Mouse (Mus musculus) CH12.LX (cell line): ENCODE data around the gene Hoxa10. TPM values are rescaled to one million over a fixed set of nuclear protein-coding genes. Genes with fewer than 3 reads are reported as not detected.

Source experiments
- DNase-seq: peaks from one replicate; pipeline ENCODE4 v3.0.0-alpha.2; 2013; ENCODE audit errors: extremely low read depth
- H3K27ac ChIP-seq: 2 replicates; pipeline ENCODE4 v1.5.1; 2012; ENCODE audit warnings: low read depth, mild to moderate bottlenecking, control low read depth, moderate library complexity; ENCODE audit not compliant: insufficient read depth
- H3K27me3 ChIP-seq: replicated peaks from 2 replicates; pipeline ENCODE3; 2012; ENCODE audit warnings: inconsistent platforms
- H3K36me3 ChIP-seq, 2 experiments: replicated peaks in 1 of 2; 2 replicates each; pipeline versions ENCODE3 to v1.6.1; 2012; ENCODE audit warnings: inconsistent platforms in 1 of 2, low read length in 1 of 2, mild to moderate bottlenecking in 1 of 2, mixed read lengths in 1 of 2, moderate library complexity in 1 of 2; ENCODE audit not compliant: control insufficient read depth in 1 of 2, insufficient read depth in 1 of 2
- H3K4me1 ChIP-seq, 2 experiments: 2 replicates each; pipeline ENCODE4 v1.6.1; 2012; ENCODE audit warnings: inconsistent platforms in 1 of 2, moderate library complexity in 1 of 2; ENCODE audit not compliant: insufficient read depth in 2 of 2, control insufficient read depth in 1 of 2
- H3K4me2 ChIP-seq: 2 replicates; pipeline ENCODE4 v1.6.1; 2012; ENCODE audit warnings: low read depth, mild to moderate bottlenecking, control low read depth; ENCODE audit not compliant: poor library complexity, insufficient read depth, severe bottlenecking
- H3K4me3 ChIP-seq, 3 experiments: fragments of 150-350 bp in 1 of 3; sonication (generic) in 1 of 3; replicated peaks in 1 of 3; 2 replicates each; pipeline versions ENCODE3 to v1.5.1; 2011 to 2012; ENCODE audit warnings: low read depth in 2 of 3, low read length in 2 of 3, mild to moderate bottlenecking in 2 of 3, moderate library complexity in 2 of 3, control low read depth in 1 of 3, improper control_type of control experiment in 1 of 3, inconsistent platforms in 1 of 3, mixed read lengths in 1 of 3; ENCODE audit not compliant: poor library complexity in 1 of 3
- H3K79me2 ChIP-seq: replicated peaks from 2 replicates; pipeline ENCODE4 v1.6.1; 2012; ENCODE audit warnings: mild to moderate bottlenecking, moderate library complexity; ENCODE audit not compliant: control insufficient read depth, poor library complexity, insufficient read depth, severe bottlenecking; ENCODE audit errors: extremely low read depth
- H3K9ac ChIP-seq: 2 replicates; pipeline ENCODE4 v1.6.1; 2012; ENCODE audit warnings: low read depth, mild to moderate bottlenecking, control low read depth, moderate library complexity; ENCODE audit not compliant: insufficient read depth
- H3K9me3 ChIP-seq: replicated peaks from 2 replicates; pipeline ENCODE3; 2012; ENCODE audit warnings: low read length, inconsistent platforms, mixed read lengths
- CHD1 ChIP-seq: IDR thresholded peaks from 2 replicates; pipeline ENCODE4 v1.6.1; 2012; ENCODE audit warnings: low read depth, low read length, improper control_type of control experiment, inconsistent platforms
- CHD2 ChIP-seq: IDR thresholded peaks from 2 replicates; pipeline ENCODE4 v1.6.1; 2011; ENCODE audit warnings: low read length, improper control_type of control experiment
- E2F4 ChIP-seq: IDR thresholded peaks from 2 replicates; pipeline ENCODE4 v1.6.1; 2011; ENCODE audit warnings: low read depth, low read length, improper control_type of control experiment; ENCODE audit not compliant: insufficient replicate concordance
- ELF1 ChIP-seq: IDR thresholded peaks from 2 replicates; pipeline ENCODE4 v1.6.1; 2014; ENCODE audit warnings: low read depth, mild to moderate bottlenecking, inconsistent platforms, low read length, improper control_type of control experiment
- EP300 ChIP-seq: IDR thresholded peaks from 2 replicates; pipeline ENCODE4 v1.6.1; 2011; ENCODE audit warnings: low read length, improper control_type of control experiment
- ETS1 ChIP-seq: conservative IDR thresholded peaks from 2 replicates; pipeline ENCODE4 v1.6.1; 2012; ENCODE audit warnings: low read depth, mild to moderate bottlenecking, inconsistent platforms, low read length, improper control_type of control experiment, moderate library complexity
- GABPA ChIP-seq: IDR thresholded peaks from 2 replicates; pipeline ENCODE4 v1.6.1; 2012; ENCODE audit warnings: low read depth, low read length, improper control_type of control experiment, inconsistent platforms; ENCODE audit not compliant: insufficient replicate concordance
- IRF4 ChIP-seq: IDR thresholded peaks from 2 replicates; pipeline ENCODE4 v1.6.1; 2014; ENCODE audit warnings: low read depth, mild to moderate bottlenecking, inconsistent platforms, low read length, improper control_type of control experiment
- JUN ChIP-seq: IDR thresholded peaks from 2 replicates; pipeline ENCODE4 v1.6.1; 2011; ENCODE audit warnings: low read depth, mild to moderate bottlenecking, low read length, improper control_type of control experiment, moderate library complexity; ENCODE audit not compliant: insufficient read depth
- JUND ChIP-seq: conservative IDR thresholded peaks from 2 replicates; pipeline ENCODE4 v1.6.1; 2011; ENCODE audit warnings: low read depth, low read length, improper control_type of control experiment
- KAT2A ChIP-seq: IDR thresholded peaks from 2 replicates; pipeline ENCODE4 v1.6.1; 2012; ENCODE audit warnings: low read length, improper control_type of control experiment, inconsistent platforms; ENCODE audit not compliant: insufficient replicate concordance
- MAX ChIP-seq: IDR thresholded peaks from 2 replicates; pipeline ENCODE4 v1.6.1; 2011; ENCODE audit warnings: low read length, improper control_type of control experiment
- MEF2A ChIP-seq: IDR thresholded peaks from 2 replicates; pipeline ENCODE4 v1.6.1; 2014; ENCODE audit warnings: low read depth, mild to moderate bottlenecking, inconsistent platforms, low read length, improper control_type of control experiment, borderline replicate concordance
- MXI1 ChIP-seq: IDR thresholded peaks from 2 replicates; pipeline ENCODE4 v1.6.1; 2011; ENCODE audit warnings: mild to moderate bottlenecking, low read depth, low read length, improper control_type of control experiment
- MYC ChIP-seq: IDR thresholded peaks from 2 replicates; pipeline ENCODE4 v1.6.1; 2011; ENCODE audit warnings: low read depth, mild to moderate bottlenecking, improper control_type of control experiment, low read length
- NELFE ChIP-seq: IDR thresholded peaks from 2 replicates; pipeline ENCODE4 v1.6.1; 2011; ENCODE audit warnings: low read depth, low read length, improper control_type of control experiment
- NRF1 ChIP-seq: IDR thresholded peaks from 2 replicates; pipeline ENCODE4 v1.6.1; 2014; ENCODE audit warnings: low read depth, mild to moderate bottlenecking, inconsistent platforms, low read length, improper control_type of control experiment, moderate library complexity
- POLR2A ChIP-seq: IDR thresholded peaks from 2 replicates; pipeline ENCODE4 v1.6.1; 2011; ENCODE audit warnings: low read depth, mild to moderate bottlenecking, improper control_type of control experiment, low read length
- POLR2AphosphoS2 ChIP-seq: IDR thresholded peaks from 2 replicates; pipeline ENCODE4 v1.6.1; 2011; ENCODE audit warnings: low read depth, low read length, improper control_type of control experiment
- RAD21 ChIP-seq: IDR thresholded peaks from 2 replicates; pipeline ENCODE4 v1.6.1; 2011; ENCODE audit warnings: low read depth, mild to moderate bottlenecking, low read length, improper control_type of control experiment, moderate library complexity
- RCOR1 ChIP-seq: conservative IDR thresholded peaks from 2 replicates; pipeline ENCODE4 v1.6.1; 2012; ENCODE audit warnings: low read depth, mild to moderate bottlenecking, inconsistent platforms, low read length, improper control_type of control experiment
- TCF12 ChIP-seq: IDR thresholded peaks from 2 replicates; pipeline ENCODE4 v1.6.1; 2014; ENCODE audit warnings: low read depth, mild to moderate bottlenecking, inconsistent platforms, low read length, improper control_type of control experiment
- USF2 ChIP-seq: conservative IDR thresholded peaks from 2 replicates; pipeline ENCODE4 v1.6.1; 2011; ENCODE audit warnings: low read depth, low read length, improper control_type of control experiment
- ZC3H11A ChIP-seq: IDR thresholded peaks from 2 replicates; pipeline ENCODE4 v1.6.1; 2012; ENCODE audit warnings: low read depth, mild to moderate bottlenecking, inconsistent platforms, low read length, improper control_type of control experiment
- ZKSCAN1 ChIP-seq: IDR thresholded peaks from 2 replicates; pipeline ENCODE4 v1.6.1; 2012; ENCODE audit warnings: low read depth, inconsistent platforms, low read length, improper control_type of control experiment, borderline replicate concordance
- ZMIZ1 ChIP-seq: IDR thresholded peaks from 2 replicates; pipeline ENCODE4 v1.6.1; 2012; ENCODE audit warnings: low read depth, mild to moderate bottlenecking, inconsistent platforms, low read length, improper control_type of control experiment
- ZNF384 ChIP-seq: IDR thresholded peaks from 2 replicates; pipeline ENCODE4 v1.6.1; 2012; ENCODE audit warnings: low read depth, low read length, improper control_type of control experiment, inconsistent platforms
- dilution Hi-C: fragments of 300-500 bp; cut with MboI; formaldehyde crosslinking; loops from 2 replicates; pipeline ENCODE4 v1.14.3; 2020; ENCODE audit warnings: low sequenced_read_pairs; ENCODE audit not compliant: extremely low pct_unique_long_range_greater_than_20kb, extremely low pct_ligation_motif_present
- in situ Hi-C: fragments of 300-500 bp; cut with MboI; formaldehyde crosslinking; loops from 3 replicates; pipeline ENCODE4 v1.14.3; 2019; ENCODE audit warnings: low sequenced_read_pairs, low pct_ligation_motif_present, low pct_unique_long_range_greater_than_20kb, mixed read lengths
- polyA plus RNA-seq: library from polyadenylated mRNA; unstranded; fragments of >175 nt; gene quantifications from 2 replicates; pipeline ENCODE4 v1.2.1, GENCODE M21; 2012; ENCODE audit warnings: low read depth; ENCODE audit not compliant: insufficient read length
- total RNA-seq, 2 experiments: library from RNA; depleted of rRNA; stranded (reverse); fragments of 300-350 nt in 1 of 2; fragments of >200 nt in 1 of 2; gene quantifications; 2 replicates each; pipeline ENCODE4 v1.2.3; 2012 to 2014

Gene Hoxa10
- total and polyA plus RNA-seq, 3 experiments: 5.2 to 14.5 (median 14.3) TPM

DNA sequence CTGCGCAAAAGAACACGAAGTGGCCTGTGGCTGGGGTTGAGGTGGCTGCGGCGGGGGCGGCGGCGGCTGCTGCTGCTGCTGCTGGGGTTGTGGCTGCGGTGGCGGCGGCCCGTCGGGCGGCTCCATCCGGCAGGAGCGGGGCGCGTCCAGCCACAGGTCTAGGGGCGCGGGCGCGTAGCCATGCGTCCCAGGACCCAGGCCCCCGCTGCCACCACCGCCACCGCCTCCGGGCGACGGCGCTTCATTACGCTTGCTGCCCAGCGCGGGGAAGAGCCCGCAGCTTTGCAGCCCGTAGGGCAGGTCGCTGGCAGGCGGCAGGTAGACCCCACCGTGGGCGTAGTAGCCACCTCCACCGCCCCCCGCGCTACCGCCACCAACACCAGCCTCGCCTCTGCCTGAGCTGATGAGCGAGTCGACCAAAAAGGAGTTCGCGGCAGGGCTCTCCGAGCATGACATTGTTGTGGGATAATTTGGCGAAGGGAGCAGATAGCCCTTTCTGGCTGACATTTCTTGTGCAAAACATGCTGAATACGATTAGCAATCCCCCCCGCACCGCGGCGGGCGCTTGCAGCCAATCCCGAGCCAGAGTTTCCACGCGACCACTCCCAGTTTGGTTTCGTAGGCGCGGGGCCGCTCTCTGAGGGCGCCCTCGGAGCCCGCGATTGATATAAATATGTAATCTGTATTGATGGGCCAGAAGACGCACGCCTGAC, 6.1 kb downstream of the Hoxa10 start:
- Histone ChIP-seq H3K36me3 (peaks cover 11 to 67% of the 10 kb centered on the region in 2 experiments), H3K4me3 (no peak overlapping the region), H3K27me3 (no peaks in the 10 kb centered on the region), H3K4me1 (peaks cover 0 to 3% of the 10 kb centered on the region in 2 experiments; a peak in 2 of 4 replicates), H3K9ac (no peak overlapping the region)
- in situ Hi-C loops: no loop called here
- TF ChIP-seq EP300 (no peak), KAT2A (no peak), MXI1 (no peak), ZC3H11A (no peak), GABPA (no peak), ZMIZ1 (no peak), ETS1 (no peak), MAX (no peak), IRF4 (no peak), MYC (no peak), E2F4 (no peak), TCF12 (no peak)
- TF ChIP-seq, all 38 proteins: peak for 0
- H3K9me3 ChIP-seq: peaks cover 51% of the 10 kb centered on the region
- no peaks in the 10 kb centered on the region for H3K79me2 ChIP-seq
- dilution Hi-C loops: no loop called here
- H3K4me2 ChIP-seq: no peak overlapping the region
- no peak overlapping the region for H3K27ac ChIP-seq
- no peak for DNase-seq

DNA sequence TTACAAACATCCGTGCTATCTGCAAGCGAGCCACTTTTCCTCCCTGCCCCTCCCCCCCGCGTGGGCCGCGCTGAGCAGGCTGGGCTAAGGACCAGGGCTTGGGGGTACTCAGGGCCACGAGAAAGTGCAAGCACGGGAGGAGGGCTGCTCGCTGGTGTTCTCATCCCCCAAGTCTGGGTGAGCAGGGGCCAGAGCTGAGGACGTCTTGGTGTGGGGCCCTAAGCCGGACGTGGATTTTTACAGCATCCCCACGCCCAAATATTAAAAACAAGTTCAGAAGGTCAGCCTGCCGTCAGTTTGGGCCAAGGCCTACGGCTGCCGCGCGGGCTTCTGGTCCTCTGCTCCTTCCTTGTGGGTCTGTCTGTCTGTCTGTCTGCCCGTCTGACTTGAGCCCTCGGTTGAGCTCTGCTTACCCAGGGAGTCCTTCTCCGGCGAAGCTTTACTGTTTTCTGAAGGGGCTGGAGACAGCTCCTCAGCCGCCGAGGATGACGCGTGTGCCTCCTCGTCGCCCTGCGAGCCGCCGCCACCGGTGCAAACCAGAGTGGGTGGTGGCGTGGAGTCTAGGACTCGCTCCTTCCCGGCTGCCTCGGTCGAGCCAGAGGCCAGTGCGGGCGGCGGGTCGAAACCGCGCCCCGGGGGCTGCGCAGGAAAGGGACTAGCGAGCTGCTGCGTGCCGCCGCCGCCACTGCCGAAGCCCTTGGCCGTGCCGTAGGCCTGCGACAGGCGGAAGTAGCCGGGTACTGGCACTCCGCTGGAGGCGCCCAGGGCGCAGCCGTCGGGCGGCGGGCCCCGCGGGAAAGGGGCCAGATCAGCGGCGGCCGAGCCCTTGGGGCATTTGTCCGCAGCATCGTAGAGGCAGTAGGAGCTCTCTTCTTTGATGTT, 6.9 kb downstream of the Hoxa10 start:
- no peak overlapping the region for H3K4me3 ChIP-seq
- H3K9me3 ChIP-seq: peaks cover 58% of the 10 kb centered on the region
- no peaks in the 10 kb centered on the region for H3K79me2 ChIP-seq
- in situ Hi-C loops: no loop called here
- dilution Hi-C loops: no loop called here
- no peak overlapping the region for H3K9ac ChIP-seq
- H3K27me3 ChIP-seq: no peaks in the 10 kb centered on the region
- no peaks in the 10 kb centered on the region for H3K4me1 ChIP-seq
- H3K36me3 ChIP-seq: peaks cover 11 to 74% of the 10 kb centered on the region in 2 experiments
- DNase-seq: no peak
- TF ChIP-seq E2F4 (no peak), ZKSCAN1 (no peak), ZNF384 (no peak), RAD21 (no peak), KAT2A (no peak), RCOR1 (no peak), POLR2AphosphoS2 (no peak), NRF1 (no peak), CHD1 (no peak), USF2 (no peak), MEF2A (no peak), POLR2A (no peak), ELF1 (no peak), JUND (no peak), ZMIZ1 (no peak), NELFE (no peak), CHD2 (no peak), JUN (no peak), ZC3H11A (no peak), ETS1 (no peak)
- H3K27ac ChIP-seq: no peak overlapping the region
- no peak overlapping the region for H3K4me2 ChIP-seq
